Mouse (Mus musculus) ovary, adult 18-20 months (tissue): ENCODE measurements around the gene Galr3.
"Not testable (repeated sequence)": the region's sequence is repeated elsewhere in the genome, so short reads cannot be mapped to it uniquely, and the experiment has no call there.

Experiments
- DNase-seq: peaks from one replicate; pipeline ENCODE4 v3.0.0; 2022; ENCODE audit warnings: low spot score, mixed read lengths

Gene Galr3

DNA sequence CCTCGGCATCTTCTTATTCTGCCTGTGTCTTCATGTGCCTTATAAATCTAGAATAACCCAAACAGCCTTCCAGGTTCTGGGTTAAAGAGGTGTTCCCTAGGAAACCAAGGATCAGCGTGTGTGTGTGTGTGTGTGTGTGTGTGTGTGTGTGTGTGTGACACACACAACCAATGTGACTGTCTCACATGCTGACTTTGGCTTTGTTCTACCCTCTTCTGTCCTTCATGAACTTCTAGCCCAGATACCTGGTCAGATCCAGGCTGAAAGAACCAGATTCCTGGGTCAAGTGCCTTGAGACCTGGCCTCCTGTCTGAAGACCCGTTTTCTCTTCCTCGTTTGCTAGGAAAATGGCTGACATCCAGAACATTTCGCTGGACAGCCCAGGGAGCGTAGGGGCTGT is at the start of gene Galr3:
Gene Galr3 (plus strand): TSS at position 301 of the 400 bp plus-strand sequence.
- DNase-seq = no peak

DNA sequence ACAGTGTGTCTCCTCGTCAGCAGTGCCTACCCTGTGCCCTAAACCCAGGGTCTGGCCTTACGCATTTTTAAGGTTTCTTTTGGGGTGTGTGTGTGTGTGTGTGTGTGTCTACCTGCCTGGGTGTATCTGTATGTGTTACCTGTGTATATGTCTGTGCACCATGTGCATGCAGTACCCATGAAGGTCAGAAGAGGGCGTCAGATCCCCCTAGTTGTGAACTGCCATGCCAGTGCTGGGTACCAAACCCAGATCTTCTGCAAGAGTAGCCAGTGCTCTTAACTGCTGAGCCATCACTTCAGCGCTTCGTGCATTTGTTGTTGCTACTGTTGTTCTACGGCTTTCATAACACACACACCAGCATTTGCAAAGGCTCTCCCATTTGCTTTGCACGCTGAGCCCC is 49.5 kb upstream of the Galr3 start:
- no peak for DNase-seq

GRCm38 (mm10) chr15:78992925-78993324 is 48.8 kb upstream of the Galr3 start:
- DNase-seq = no peak

DNA sequence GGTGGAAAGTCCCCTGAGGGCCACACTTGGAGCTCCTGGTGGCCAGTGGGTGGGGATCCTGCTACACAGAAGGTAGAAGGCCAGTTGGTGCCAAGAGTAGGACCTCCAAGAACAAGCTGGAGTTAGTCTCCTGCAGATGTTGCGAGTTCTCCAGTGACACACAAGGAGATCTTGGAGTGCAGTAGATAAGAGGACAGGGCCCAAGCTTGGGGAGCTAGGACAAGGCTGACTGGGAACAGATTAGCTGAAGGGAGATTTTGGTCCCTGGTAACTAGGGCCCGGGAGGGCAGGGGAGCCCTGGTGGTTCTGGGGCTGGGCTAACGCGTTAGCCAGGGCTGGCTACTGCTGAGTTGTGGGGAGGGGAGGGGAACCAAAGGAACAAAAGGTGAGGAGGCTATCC is 45.8 kb upstream of the Galr3 start:
- DNase-seq = no peak

DNA sequence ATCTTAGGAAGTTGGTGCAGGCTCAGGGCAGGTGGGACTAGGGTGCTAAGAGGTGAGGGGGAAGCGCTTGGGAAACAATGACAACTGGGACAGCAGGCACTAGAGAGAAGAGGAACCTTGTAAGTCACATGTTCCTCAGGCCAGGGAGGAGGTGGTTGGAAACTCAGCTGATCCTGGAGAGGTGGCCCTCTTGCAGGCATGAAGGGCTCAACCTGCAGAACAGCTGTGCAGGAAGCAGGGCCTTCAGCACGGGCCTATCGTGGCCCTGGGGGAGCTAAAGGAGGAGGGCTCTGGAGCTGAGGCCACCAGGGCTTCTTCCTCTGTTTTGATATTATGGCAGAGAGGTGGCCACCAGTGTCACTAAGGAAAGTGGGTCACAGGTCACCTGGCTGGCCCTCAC is 45.0 kb upstream of the Galr3 start:
- DNase-seq = no peak

GRCm38 (mm10) chr15:78998348-78998747 is 43.3 kb upstream of the Galr3 start:
- DNase-seq = no peak

GRCm38 (mm10) chr15:78999586-78999985 is 42.1 kb upstream of the Galr3 start:
- no peak for DNase-seq

GRCm38 (mm10) chr15:79000357-79000791 is 41.3 kb upstream of the Galr3 start:
- no peak for DNase-seq

GRCm38 (mm10) chr15:79001559-79001958 is 40.1 kb upstream of the Galr3 start:
- no peak for DNase-seq

- DNase-seq = no peak
Measured at GRCm38 (mm10) chr15:79002036-79002435, 39.6 kb upstream of the Galr3 start.

GRCm38 (mm10) chr15:79003079-79003478 is 38.6 kb upstream of the Galr3 start:
- DNase-seq = no peak

GRCm38 (mm10) chr15:79005581-79005980 is 36.1 kb upstream of the Galr3 start:
- DNase-seq = no peak

DNA sequence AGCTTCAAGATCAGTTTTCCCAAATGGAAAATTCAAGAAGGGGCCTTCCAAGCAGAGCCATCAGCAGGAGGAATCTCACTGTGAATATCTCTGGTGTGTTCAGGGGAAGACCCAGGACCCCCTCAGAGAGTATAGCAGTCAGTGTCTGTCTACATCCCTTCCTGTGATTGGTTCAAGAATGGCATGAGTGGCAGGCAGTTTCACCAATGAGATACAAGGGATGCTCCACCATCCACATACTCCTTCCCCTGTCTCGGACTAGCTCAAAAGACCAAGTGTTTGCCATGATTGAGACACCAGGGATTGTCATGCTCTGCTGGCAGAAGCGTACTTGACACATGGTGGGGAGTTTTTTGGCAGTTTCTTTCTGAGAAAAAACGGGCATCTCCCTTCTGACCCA is 35.0 kb upstream of the Galr3 start:
- DNase-seq = no peak

DNA sequence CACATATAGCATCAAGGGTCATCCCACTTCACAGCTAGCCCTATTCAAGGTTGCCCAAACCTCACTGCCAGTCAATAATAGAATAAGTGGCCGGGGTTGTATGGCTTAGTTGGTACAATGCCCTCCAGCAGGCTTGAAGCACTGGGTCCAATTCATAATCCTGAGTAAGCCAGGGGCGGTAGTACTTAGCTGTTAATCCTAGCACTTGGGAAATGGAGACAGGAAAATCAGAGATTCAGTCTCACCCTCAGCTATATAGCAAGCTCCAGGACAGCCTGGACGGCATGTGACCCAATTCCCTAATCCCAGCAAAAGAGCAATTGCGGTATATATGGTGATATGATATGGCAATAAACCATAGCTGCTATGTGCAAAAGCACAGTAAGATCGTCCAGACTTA is 34.6 kb upstream of the Galr3 start:
- DNase-seq = no peak

GRCm38 (mm10) chr15:79007836-79008235 is 33.8 kb upstream of the Galr3 start:
- DNase-seq = not testable (repeated sequence)

- no peak for DNase-seq
Measured at GRCm38 (mm10) chr15:79009734-79010133, 32.0 kb upstream of the Galr3 start.

DNA sequence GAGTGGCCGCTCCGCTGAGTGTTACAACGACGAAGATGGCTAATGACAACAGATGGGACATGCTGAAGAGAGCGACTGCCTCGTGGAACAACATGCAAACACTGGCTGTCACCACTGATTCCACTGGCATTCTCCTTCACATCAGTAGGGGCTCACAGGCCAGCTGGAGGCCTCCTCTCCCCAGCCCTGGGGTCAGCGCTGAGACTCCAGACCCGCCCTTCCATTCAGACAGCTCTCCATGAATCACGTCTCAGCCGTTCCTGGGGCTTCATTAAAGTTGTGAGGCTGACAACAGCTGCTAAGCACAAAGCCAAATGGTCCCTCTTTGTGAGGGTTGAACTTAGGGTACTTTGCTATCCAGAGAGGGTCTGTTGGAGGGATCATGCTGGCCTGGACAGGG is 30.1 kb upstream of the Galr3 start:
- DNase-seq = no peak

DNA sequence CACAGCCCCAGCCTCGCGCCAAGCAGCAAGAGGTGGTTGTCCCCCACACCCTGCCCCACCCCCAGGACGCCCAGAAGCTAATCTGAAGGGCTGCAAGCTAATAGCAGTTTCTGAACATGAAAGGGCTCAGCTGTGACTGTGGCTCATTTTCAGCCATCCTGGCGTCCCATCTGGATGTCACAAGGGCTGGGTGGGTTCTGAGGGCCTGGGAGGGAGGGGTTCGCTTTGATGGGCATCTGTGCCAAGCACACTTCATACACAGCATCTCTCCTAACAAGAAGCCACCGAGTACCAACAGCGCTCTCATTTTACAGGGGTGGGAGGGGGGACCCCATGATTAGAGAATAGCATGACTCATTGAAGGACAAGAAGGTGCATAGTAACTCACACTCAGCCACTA is 28.3 kb upstream of the Galr3 start:
- no peak for DNase-seq

GRCm38 (mm10) chr15:79018191-79018590 is 23.5 kb upstream of the Galr3 start:
- DNase-seq = no peak

DNA sequence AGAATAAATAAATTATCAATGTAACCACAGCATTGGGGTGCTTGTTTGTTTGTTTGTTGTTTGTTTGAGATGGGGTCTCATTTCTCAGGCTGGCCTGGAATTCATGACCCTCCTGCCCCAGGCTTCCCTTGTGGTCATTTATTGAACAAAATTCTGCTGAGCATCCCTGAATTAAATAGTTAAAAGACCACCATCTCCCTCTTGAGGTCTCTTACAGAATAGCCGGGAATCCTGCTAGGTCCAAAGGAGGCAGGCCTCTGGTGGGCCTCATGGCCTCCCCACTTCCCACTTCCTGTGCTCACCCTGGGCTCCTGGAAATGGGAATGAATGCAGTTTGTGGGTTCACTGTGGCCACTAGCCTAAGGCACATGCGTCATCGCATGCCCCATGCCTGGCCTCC is 22.8 kb upstream of the Galr3 start:
- DNase-seq = no peak

DNA sequence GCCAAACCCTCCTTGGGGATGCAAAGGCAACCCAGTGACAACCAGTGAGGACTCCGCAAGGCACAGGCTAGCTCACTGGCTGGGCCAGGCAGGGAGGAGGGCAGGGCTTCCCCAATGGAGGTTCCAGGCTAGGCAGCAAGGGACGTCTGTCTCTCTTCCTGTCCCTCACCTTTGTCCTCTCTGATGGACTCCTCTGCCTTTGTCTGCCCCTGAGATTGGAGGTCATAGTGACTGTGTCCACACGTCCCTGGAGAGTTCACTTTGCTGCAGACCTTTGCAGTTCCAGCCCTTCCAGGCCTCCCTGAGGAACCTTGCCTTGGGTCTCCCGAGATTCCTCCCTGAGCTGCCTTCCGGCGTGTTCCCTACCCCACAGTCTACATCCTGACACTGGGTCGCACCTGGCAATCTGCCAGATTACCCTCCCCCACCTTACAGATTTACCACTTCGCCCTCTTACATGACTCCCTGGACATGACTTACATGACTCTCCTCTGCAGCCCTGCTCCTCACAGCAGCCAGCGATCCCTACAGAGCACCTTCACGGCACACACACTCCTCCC is 18.9 kb upstream of the Galr3 start:
- DNase-seq = no peak

DNA sequence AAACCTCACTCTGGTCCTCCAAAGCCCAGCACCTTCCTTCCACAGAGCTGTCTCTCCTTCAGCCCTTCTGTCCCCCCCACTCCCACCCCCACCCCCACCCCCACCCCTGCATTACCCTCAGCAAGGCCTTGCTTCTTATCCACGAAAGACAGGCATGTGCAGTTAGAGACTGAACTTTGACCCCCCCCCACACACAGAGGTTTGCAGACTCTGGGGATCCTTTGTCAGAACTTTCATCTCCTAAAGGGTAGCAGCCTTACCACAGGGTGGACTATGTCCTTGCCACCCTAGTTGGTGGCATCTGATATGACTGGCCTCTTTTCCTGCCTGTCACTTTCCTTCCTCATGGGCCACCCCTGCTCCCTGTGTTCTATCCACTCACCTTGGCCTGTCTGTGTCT is 18.3 kb upstream of the Galr3 start:
- DNase-seq = no peak

DNA sequence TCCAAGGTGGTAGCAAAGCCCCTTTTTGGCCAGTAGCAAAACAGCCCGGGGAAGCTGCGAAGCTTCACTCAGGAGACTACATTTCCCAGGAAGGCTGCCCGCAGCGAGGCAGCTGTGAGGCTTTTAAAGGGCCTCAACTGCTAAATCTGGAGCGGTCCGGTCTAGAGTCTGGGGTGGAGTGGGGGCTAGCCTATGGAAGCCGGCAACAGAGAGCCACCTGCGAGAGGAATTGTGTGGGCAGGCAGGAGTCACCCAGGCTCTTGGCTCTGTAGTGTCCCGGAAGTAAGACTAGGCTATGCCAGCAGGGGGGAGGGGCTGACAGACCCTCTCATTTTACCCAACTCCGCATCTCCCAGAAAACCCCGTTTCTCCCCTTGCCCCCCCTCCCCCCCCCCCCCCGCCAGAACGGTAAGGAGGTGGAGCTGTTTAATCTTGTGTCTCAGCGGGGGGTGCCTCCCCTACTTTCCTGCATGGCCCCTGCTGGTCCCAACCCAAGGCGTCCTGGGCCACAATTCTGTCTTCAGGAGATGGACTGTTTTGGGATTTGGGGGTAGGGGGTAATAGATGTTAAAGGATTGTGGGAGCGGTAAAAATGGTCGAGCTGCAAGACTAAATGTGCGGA is 15.9 kb upstream of the Galr3 start:
- no peak for DNase-seq
